Mouse (Mus musculus) liver, embryonic 13.5 days (tissue): ENCODE data around the gene Mterf4. TPM values are rescaled to one million over a fixed set of nuclear protein-coding genes. Genes with fewer than 3 reads are reported as not detected.
"Not testable (repeated sequence)": the region's sequence is repeated elsewhere in the genome, so short reads cannot be mapped to it uniquely, and the experiment has no call there.

ENCODE experiments used
- ATAC-seq: fragments of 200-750 bp; cut with Nextera tagmentation; 2 replicates; pipeline ENCODE4 v1.8.0; 2017; ENCODE audit warnings: low read depth, mild to moderate bottlenecking, moderate number of reproducible peaks, moderate library complexity
- DNase-seq: peaks from one replicate; pipeline ENCODE4 v3.0.0; 2022
- H3K27ac ChIP-seq: fragments of 300-500 bp; sonication (generic); 2 replicates; pipeline ENCODE4 v1.5.1; 2015; ENCODE audit warnings: moderate library complexity, mild to moderate bottlenecking, inconsistent platforms
- H3K27me3 ChIP-seq: fragments of 300-500 bp; sonication (generic); 2 replicates; pipeline ENCODE4 v1.6.1; 2015; ENCODE audit warnings: mild to moderate bottlenecking, inconsistent platforms
- H3K36me3 ChIP-seq: fragments of 300-500 bp; sonication (generic); 2 replicates; pipeline ENCODE4 v1.6.1; 2015; ENCODE audit warnings: mild to moderate bottlenecking, inconsistent platforms
- H3K4me1 ChIP-seq: fragments of 300-500 bp; sonication (generic); replicated peaks from 2 replicates; pipeline ENCODE4 v1.6.1; 2015; ENCODE audit warnings: inconsistent platforms
- H3K4me2 ChIP-seq: fragments of 300-500 bp; sonication (generic); 2 replicates; pipeline ENCODE4 v1.6.1; 2015; ENCODE audit warnings: inconsistent platforms, mild to moderate bottlenecking, moderate library complexity
- H3K4me3 ChIP-seq: fragments of 300-500 bp; sonication (generic); replicated peaks from 2 replicates; pipeline ENCODE4 v1.5.1; 2015; ENCODE audit warnings: mild to moderate bottlenecking, inconsistent platforms
- H3K9ac ChIP-seq: fragments of 300-500 bp; sonication (generic); 2 replicates; pipeline ENCODE4 v1.6.1; 2015; ENCODE audit warnings: mild to moderate bottlenecking, inconsistent platforms
- H3K9me3 ChIP-seq: fragments of 300-500 bp; sonication (generic); replicated peaks from 2 replicates; pipeline ENCODE4 v1.6.1; 2016; ENCODE audit warnings: inconsistent platforms
- WGBS: fragments of 180-500 bp; shearing (Covaris S2); methylation state at CpG from one replicate; pipeline ENCODE4 v1.1.7; 2015; ENCODE audit not compliant: insufficient replicate concordance; 5-methylcytosine and 5-hydroxymethylcytosine counted together
- polyA plus RNA-seq: library from polyadenylated mRNA; unstranded; fragments of >200 nt; fragmentation: Nextera tagmentation; extraction: Ambion mirVana; gene quantifications from 2 replicates; pipeline ENCODE4 v1.2.1, GENCODE M21; 2015

Gene Mterf4
- polyA plus RNA-seq, 1 experiment from 2014 or later, result 14.5 TPM

- not testable (repeated sequence) for ATAC-seq, H3K27ac ChIP-seq, H3K4me3 ChIP-seq, H3K4me2 ChIP-seq, H3K9ac ChIP-seq, DNase-seq, H3K9me3 ChIP-seq, H3K4me1 ChIP-seq, H3K27me3 ChIP-seq
- WGBS, result 62% methylated on average over 3 of the region's 3 CpGs
- peaks cover 33% of the 10 kb centered on the region for H3K36me3 ChIP-seq
These were observed 11.2 kb downstream of the Mterf4 start for GRCm38 (mm10) chr1:93294491-93294890.

GRCm38 (mm10) chr1:93292006-93292405 lies 13.7 kb downstream of the Mterf4 start:
- 64% methylated on average over 8 of the region's 8 CpGs for WGBS
- Histone ChIP-seq H3K9ac (no peak overlapping the region), H3K9me3 (no peaks in the 10 kb centered on the region), H3K4me3 (no peak overlapping the region), H3K4me2 (no peak overlapping the region), H3K27ac (no peak overlapping the region), H3K36me3 (peaks cover 14% of the 10 kb centered on the region), H3K4me1 (no peaks in the 10 kb centered on the region), H3K27me3 (no peaks in the 10 kb centered on the region)
- no peak for DNase-seq
- no peak for ATAC-seq

DNA sequence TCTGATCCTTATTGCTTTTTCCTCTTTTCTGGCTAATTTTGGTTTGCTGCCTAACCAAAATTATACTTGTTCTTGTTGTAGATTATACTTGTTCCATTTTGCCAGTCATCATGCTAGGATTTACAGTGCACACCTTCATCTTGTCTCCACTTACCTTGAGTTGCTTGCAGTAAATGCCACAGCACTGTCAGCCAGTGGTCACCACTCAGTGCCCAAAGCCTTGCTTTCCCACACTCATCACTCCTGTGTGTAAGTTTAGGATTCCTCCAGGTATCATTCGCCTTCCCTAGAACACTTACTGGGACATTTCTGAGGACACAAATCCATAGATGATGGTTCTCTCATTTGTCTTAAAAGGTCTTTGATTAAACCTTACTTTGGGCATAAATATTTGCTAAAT lies 14.1 kb downstream of the Mterf4 start:
- 68% methylated on average over 1 of the region's 1 CpGs for WGBS
- no peak overlapping the region for H3K9ac ChIP-seq
- DNase-seq, result no peak
- H3K9me3 ChIP-seq, result no peaks in the 10 kb centered on the region
- peaks cover 12% of the 10 kb centered on the region for H3K36me3 ChIP-seq
- H3K27me3 ChIP-seq, result no peaks in the 10 kb centered on the region
- no peak overlapping the region for H3K4me2 ChIP-seq
- no peak for ATAC-seq
- H3K27ac ChIP-seq, result no peak overlapping the region
- H3K4me3 ChIP-seq, result no peak overlapping the region
- H3K4me1 ChIP-seq, result no peaks in the 10 kb centered on the region

DNA sequence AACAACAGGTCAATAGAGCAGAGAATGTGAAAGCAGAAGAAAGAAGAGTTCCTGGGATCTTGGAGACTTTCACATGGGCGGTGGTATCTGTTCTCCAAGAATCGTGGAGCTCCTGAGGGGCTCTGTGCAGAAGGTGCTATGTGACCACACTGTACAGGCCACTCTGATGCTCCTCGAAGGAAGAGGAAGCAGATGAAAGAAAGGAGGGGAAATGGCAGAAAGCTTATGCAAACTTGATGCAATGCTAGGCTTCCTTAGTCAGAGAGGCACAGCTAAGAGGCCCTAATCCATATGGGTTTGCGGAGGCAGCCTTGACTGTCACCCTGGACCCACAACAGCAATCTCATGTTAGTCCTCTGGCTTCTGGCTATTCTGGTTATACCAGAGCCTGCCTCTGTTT lies 14.8 kb downstream of the Mterf4 start:
- peaks cover 5% of the 10 kb centered on the region; the same call in 1 of the 2 replicates for H3K36me3 ChIP-seq
- no peaks in the 10 kb centered on the region for H3K4me1 ChIP-seq
- no peak overlapping the region for H3K27ac ChIP-seq
- ATAC-seq (no peak), DNase-seq (no peak)
- 44% methylated on average over 4 of the region's 4 CpGs for WGBS
- H3K27me3 ChIP-seq, result no peaks in the 10 kb centered on the region
- H3K9me3 ChIP-seq, result no peaks in the 10 kb centered on the region
- H3K9ac ChIP-seq, result no peak overlapping the region
- no peak overlapping the region for H3K4me2 ChIP-seq
- no peak overlapping the region for H3K4me3 ChIP-seq

GRCm38 (mm10) chr1:93289678-93290214 lies 16.0 kb downstream of the Mterf4 start:
- Histone ChIP-seq H3K27me3 (no peaks in the 10 kb centered on the region), H3K36me3 (no peaks in the 10 kb centered on the region), H3K4me3 (no peak overlapping the region), H3K27ac (no peak overlapping the region), H3K4me1 (no peaks in the 10 kb centered on the region), H3K9me3 (no peaks in the 10 kb centered on the region), H3K4me2 (no peak overlapping the region), H3K9ac (no peak overlapping the region)
- DNase-seq (no peak), ATAC-seq (no peak)
- WGBS, result 14% methylated on average over 3 of the region's 3 CpGs

DNA sequence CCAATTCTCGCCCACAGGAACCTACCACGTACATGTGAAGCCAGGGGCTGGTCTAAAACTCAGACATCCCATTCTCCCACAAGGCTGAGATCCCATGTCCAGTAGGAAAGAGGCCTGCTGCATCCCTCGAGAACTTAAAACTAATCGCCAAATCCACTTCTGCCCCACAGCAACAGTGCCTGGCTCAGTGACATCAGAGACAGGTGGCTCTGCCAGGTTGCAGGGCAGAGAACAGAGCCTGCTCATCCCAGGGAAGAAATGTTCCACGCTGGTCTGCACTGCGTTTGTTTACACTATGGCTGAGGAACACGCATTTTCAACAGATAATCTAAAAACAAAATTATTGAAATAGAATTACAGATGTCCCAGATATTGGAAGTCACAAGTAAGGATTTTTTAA lies 28.7 kb downstream of the Mterf4 start:
- Histone ChIP-seq H3K27me3 (no peaks in the 10 kb centered on the region), H3K4me1 (no peaks in the 10 kb centered on the region), H3K9ac (no peak overlapping the region), H3K4me3 (no peak overlapping the region), H3K27ac (no peak overlapping the region), H3K4me2 (no peak overlapping the region), H3K36me3 (no peaks in the 10 kb centered on the region), H3K9me3 (no peaks in the 10 kb centered on the region)
- ATAC-seq (no peak), DNase-seq (no peak)
- 60% methylated on average over 7 of the region's 7 CpGs for WGBS

GRCm38 (mm10) chr1:93275561-93275960 lies 30.2 kb downstream of the Mterf4 start:
- H3K27ac ChIP-seq, result no peak overlapping the region
- ATAC-seq (no peak), DNase-seq (no peak)
- H3K27me3 ChIP-seq, result peaks cover 3% of the 10 kb centered on the region; the same call in 1 of the 2 replicates
- no peak overlapping the region for H3K4me2 ChIP-seq
- 59% methylated on average over 6 of the region's 6 CpGs for WGBS
- H3K36me3 ChIP-seq, result no peaks in the 10 kb centered on the region
- H3K9me3 ChIP-seq, result no peaks in the 10 kb centered on the region
- no peaks in the 10 kb centered on the region for H3K4me1 ChIP-seq
- H3K4me3 ChIP-seq, result no peak overlapping the region
- H3K9ac ChIP-seq, result no peak overlapping the region

DNA sequence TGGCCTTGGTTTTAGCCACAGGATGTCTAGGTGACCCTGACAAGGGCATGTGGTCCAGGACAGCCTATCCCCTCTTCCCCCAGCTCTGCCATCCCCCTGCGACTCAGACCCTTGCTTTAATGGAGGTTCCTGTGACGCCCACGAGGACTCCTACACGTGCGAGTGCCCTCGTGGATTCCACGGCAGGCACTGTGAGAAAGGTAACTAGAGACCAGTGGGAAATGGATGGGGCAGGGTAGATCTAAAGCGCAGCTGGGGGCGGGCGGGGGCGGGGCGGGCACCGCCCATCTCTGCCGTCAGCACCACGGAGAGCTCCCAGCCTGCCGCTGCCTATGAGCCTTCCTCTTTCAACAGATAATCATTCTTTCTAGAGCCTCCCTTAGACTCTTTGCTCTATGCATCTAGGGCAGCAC lies 33.3 kb downstream of the Mterf4 start:
- no peak overlapping the region for H3K4me3 ChIP-seq
- H3K9ac ChIP-seq, result no peak overlapping the region
- peaks cover 3% of the 10 kb centered on the region; the same call in 1 of the 2 replicates for H3K27me3 ChIP-seq
- H3K4me1 ChIP-seq, result no peaks in the 10 kb centered on the region
- no peak for ATAC-seq
- H3K27ac ChIP-seq, result no peak overlapping the region
- H3K9me3 ChIP-seq, result no peaks in the 10 kb centered on the region
- H3K4me2 ChIP-seq, result no peak overlapping the region
- 2% methylated on average over 16 of the region's 16 CpGs for WGBS
- no peaks in the 10 kb centered on the region for H3K36me3 ChIP-seq
- no peak for DNase-seq

DNA sequence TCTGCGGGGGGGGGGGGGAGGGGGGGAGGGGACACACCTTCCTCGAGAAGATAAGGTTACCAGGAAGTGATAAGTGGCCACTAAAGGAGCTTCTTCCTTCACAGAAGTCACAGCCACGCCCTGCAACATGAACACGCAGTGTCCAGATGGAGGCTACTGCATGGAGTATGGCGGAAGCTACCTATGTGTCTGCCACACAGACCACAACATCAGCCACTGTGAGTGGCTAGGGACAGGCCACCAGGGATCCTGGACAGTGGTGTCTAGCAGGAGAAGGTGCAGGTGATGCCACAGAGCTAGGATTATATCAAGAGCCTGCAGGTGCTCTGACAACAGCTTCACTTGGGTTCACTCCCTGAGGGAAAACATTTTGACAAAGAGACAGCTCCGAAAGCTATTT lies 34.0 kb downstream of the Mterf4 start:
- ATAC-seq (no peak), DNase-seq (no peak)
- no peaks in the 10 kb centered on the region for H3K36me3 ChIP-seq
- peaks cover 3% of the 10 kb centered on the region; the same call in 1 of the 2 replicates for H3K27me3 ChIP-seq
- H3K9ac ChIP-seq, result no peak overlapping the region
- 50% methylated on average over 6 of the region's 6 CpGs for WGBS
- no peaks in the 10 kb centered on the region for H3K4me1 ChIP-seq
- H3K4me3 ChIP-seq, result no peak overlapping the region
- H3K9me3 ChIP-seq, result no peaks in the 10 kb centered on the region
- H3K27ac ChIP-seq, result no peak overlapping the region
- no peak overlapping the region for H3K4me2 ChIP-seq

DNA sequence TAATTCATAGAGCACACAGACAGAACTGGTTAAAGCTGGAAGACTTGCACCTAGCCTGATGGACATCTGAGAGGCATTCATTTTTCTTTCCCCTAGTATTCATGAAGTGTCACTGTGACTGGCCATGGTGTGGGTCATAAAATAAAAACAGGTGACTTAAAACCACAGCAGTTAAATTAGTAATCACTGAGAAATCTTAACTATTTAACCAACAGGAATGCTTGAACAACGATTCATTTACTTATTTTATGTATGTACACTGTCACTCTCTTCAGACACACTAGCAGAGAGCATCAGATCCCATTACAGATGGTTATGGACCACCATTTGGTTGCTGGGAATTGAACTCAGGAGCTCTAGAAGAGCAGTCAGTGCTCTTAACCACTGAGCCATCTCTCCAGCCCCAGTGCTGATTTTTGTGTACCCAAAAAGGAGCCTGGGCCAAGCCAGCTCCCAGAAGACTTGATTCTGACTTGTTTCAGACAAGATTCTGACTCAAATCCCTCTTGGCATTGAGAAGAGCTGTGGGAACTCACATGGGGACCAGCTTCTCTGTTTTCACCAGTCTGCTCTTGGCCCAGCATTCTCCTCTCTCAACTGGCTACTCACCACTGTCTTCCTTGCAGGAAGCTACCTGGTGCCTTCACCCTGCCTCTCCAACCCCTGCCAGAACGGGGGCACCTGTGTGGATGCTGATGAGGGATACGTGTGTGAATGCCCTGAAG lies 35.0 kb downstream of the Mterf4 start:
- H3K4me3 ChIP-seq, result no peak overlapping the region
- ATAC-seq (no peak), DNase-seq (no peak)
- no peak overlapping the region for H3K27ac ChIP-seq
- H3K4me1 ChIP-seq, result no peaks in the 10 kb centered on the region
- 43% methylated on average over 3 of the region's 3 CpGs for WGBS
- no peaks in the 10 kb centered on the region for H3K9me3 ChIP-seq
- no peak overlapping the region for H3K4me2 ChIP-seq
- H3K27me3 ChIP-seq, result peaks cover 3% of the 10 kb centered on the region; the same call in 1 of the 2 replicates
- H3K9ac ChIP-seq, result no peak overlapping the region
- H3K36me3 ChIP-seq, result no peaks in the 10 kb centered on the region

DNA sequence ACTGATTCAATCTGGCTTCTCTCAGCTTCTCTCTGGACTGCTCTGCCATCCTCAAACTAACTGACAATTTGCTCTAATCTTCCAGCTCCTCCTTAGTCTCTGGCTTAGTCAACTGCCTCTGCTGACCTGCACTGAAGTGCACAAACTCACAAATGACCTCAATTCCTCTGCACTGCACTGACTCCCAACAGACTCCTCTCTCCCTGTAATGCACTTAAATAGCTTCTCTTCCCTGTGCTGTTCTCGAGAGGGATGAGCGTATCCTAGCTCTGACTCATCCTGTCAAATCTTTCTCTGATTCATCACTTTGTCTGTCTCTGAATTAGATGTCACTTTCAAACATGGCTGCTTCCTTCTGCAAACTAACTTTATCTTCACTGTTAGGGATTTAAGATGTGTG lies 37.5 kb downstream of the Mterf4 start:
- Histone ChIP-seq H3K27me3 (peaks cover 3% of the 10 kb centered on the region; the same call in 1 of the 2 replicates), H3K36me3 (no peaks in the 10 kb centered on the region), H3K27ac (no peak overlapping the region), H3K4me3 (no peak overlapping the region), H3K4me2 (no peak overlapping the region), H3K9me3 (no peaks in the 10 kb centered on the region), H3K4me1 (no peaks in the 10 kb centered on the region), H3K9ac (no peak overlapping the region)
- WGBS, result 65% methylated on average over 2 of the region's 2 CpGs
- DNase-seq (no peak), ATAC-seq (no peak)

DNA sequence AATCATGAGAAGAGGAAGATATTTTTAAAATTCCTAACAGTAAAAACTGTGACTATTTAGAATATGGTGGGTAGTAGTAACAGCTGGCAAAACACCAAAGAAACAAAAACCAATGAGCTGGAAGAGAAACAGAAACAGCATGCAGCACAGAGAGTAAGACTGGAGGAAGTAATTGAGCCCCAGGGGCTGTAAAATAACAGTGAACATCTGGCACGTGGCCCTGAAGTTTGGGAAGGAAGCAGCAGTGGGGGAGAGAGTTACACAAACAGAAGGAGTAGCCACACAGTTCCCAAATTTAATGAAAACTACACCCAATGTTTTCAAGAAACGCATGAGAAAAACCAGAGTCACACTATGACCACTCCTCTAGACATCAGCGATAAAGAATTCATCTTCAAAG lies 38.5 kb downstream of the Mterf4 start:
- Histone ChIP-seq H3K4me3 (no peak overlapping the region), H3K27me3 (peaks cover 3% of the 10 kb centered on the region; the same call in 1 of the 2 replicates), H3K27ac (no peak overlapping the region), H3K4me1 (no peaks in the 10 kb centered on the region), H3K36me3 (no peaks in the 10 kb centered on the region), H3K4me2 (no peak overlapping the region), H3K9me3 (no peaks in the 10 kb centered on the region), H3K9ac (no peak overlapping the region)
- 31% methylated on average over 3 of the region's 3 CpGs for WGBS
- DNase-seq, result no peak
- no peak for ATAC-seq
